Mouse (Mus musculus): ENCODE measurements around the gene Gm45623. TPM values are rescaled to one million over a fixed set of nuclear protein-coding genes. Genes with fewer than 3 reads are reported as not detected.
A peak's percentile ranks its signal among the peaks of the same experiment; 100 is the strongest.

The Gm45623 gene
- polyA plus RNA-seq, 1 experiment: 8.5 TPM

DNA sequence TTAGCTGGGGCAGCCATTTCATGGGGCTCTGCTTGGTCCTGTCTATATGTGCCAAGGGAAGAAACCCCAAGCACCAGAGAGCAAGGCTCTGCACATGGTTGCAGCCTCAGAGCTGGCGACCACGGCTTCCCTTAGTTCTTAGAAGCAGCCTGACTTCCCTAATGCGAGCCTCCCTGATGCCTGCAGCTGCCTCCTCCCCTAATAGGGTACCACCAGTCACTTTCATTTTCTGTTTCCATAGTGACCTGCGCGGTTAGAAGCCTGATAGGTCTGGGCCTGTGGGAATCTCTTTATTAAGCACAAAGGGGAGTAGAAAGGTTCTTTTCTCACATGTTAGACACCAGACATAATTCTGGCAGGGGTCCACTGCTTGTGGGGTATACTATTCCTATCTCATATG lies 20.7 kb upstream of the Gm45623 start:
- no peak overlapping the region for H3K27ac ChIP-seq (ENCODE audit: insufficient read depth, low read length)
- peaks cover 1% of the 10 kb centered on the region; the same call in 1 of the 2 replicates for H3K4me1 ChIP-seq (ENCODE audit: control insufficient read depth, insufficient read depth, low read length)
- TF ChIP-seq CTCF (IDR thresholded peaks at IDR 0.05; ENCODE audit: extremely low read depth, insufficient read depth, low read length): no peak
- no peak for TF ChIP-seq POLR2A (IDR thresholded peaks at IDR 0.05; ENCODE audit: extremely low read depth, insufficient read depth, low read length)
- H3K4me3 ChIP-seq (ENCODE audit: insufficient read depth, low read length): no peak overlapping the region

DNA sequence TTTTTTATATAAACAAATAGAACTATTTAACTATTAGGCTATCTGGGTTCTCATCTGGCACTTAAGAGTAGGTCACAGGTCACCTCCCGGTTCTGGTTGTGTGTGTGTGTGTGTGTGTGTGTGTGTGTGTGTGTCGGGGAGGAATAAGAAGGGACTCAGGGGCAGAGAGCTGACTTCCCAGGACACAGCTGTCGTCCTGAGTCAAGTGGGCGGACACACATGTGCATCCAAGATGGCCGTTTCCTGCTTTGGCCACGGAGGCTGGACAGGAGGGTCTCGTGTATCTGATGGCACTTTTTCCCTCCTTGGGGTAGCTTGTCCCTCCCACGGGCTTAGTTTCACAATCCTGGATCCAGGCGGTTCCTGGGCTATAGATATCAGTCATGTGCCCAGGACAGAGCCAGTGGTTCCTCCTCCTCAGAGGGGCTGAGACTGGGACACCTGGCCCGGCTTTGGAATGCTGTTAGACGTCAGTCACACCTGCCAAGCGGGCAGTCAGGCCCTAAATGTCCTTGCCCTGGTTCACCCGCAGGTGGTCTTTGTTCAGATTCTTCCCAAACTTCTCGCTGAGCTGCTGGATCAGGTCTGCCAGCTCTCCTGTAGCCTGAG lies 19.7 kb upstream of the Gm45623 start:
- Histone ChIP-seq H3K4me3 (ENCODE audit: insufficient read depth, low read length) (no peak overlapping the region), H3K27ac (ENCODE audit: insufficient read depth, low read length) (no peak overlapping the region), H3K4me1 (ENCODE audit: control insufficient read depth, insufficient read depth, low read length) (peaks cover 1% of the 10 kb centered on the region; the same call in 1 of the 2 replicates)
- no peak for TF ChIP-seq POLR2A (IDR thresholded peaks at IDR 0.05; ENCODE audit: extremely low read depth, insufficient read depth, low read length)
- TF ChIP-seq CTCF (IDR thresholded peaks at IDR 0.05; ENCODE audit: extremely low read depth, insufficient read depth, low read length): no peak

DNA sequence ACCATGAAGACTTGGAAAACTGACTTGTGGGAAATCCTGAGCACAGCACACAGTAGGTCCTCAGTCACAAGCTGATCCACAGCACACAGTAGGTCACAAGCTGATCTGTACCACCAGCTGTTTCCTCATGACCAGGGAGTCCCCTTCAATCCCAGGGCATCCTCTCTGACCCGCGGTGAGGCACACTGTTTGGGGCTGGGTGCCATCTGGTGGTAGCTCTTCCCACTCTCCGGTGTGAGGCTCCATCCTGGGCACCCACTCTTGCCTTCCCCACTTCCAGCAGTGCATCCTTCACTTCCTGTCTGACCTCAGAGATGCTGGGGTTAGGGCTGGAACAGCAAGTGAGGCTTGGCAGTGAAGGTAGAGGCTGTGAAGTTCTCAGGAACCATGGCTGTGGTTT lies 19.0 kb upstream of the Gm45623 start:
- no peak overlapping the region for H3K4me3 ChIP-seq (ENCODE audit: insufficient read depth, low read length)
- H3K4me1 ChIP-seq (ENCODE audit: control insufficient read depth, insufficient read depth, low read length): peaks cover 1% of the 10 kb centered on the region; the same call in 1 of the 2 replicates
- no peak overlapping the region for H3K27ac ChIP-seq (ENCODE audit: insufficient read depth, low read length)
- TF ChIP-seq POLR2A (IDR thresholded peaks at IDR 0.05; ENCODE audit: extremely low read depth, insufficient read depth, low read length) (no peak), CTCF (IDR thresholded peaks at IDR 0.05; ENCODE audit: extremely low read depth, insufficient read depth, low read length) (0 out of 2 replicates have a peak, but pooled peaks have one; percentile 9)

DNA sequence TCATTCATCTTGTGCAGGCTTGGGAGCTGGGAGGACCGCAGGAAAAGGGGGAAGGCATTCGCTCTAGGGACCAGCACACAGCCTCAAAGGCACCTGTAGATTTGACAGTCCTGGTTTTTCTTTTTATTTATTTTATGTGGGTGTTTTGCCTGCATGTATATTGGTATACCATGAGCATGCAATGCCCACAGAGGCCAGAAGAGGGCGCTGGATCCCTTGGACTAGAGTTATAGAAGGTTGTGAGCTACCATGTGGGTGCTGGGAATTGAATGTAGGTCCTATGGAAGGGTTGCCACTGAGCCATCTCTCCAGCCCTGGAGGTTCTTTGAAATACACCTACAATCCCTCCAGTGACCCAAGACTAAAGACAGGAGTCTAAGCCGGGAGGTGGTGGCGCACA lies 17.2 kb upstream of the Gm45623 start:
- peaks cover 3% of the 10 kb centered on the region; the same call in 1 of the 2 replicates for H3K4me1 ChIP-seq (ENCODE audit: control insufficient read depth, insufficient read depth, low read length)
- no peak overlapping the region for H3K4me3 ChIP-seq (ENCODE audit: insufficient read depth, low read length)
- no peak overlapping the region for H3K27ac ChIP-seq (ENCODE audit: insufficient read depth, low read length)
- TF ChIP-seq CTCF (IDR thresholded peaks at IDR 0.05; ENCODE audit: extremely low read depth, insufficient read depth, low read length): no peak
- TF ChIP-seq POLR2A (IDR thresholded peaks at IDR 0.05; ENCODE audit: extremely low read depth, insufficient read depth, low read length): no peak

DNA sequence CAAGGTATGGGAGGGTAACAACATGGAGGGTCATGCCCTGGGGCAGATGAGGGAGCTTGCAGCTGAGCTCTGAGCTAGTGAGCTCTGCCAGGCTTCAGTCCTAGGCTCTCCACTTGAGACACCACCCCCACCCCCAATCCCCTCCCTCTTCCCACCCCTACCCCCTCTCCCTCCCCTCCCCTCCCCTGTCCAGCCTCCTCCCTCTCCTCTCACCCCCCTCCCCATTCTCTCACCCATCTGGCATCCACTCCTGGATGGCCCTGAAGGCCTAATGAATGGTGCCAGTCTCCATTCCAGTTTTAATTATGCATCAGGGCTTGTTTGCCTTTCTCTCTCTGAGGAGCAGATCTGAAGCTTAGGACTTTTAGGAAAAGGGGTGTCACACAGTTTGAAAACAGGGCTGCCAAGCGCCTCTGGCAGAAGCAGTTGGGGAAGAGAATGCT lies 16.5 kb upstream of the Gm45623 start:
- H3K27ac ChIP-seq (ENCODE audit: insufficient read depth, low read length): no peak overlapping the region
- no peak overlapping the region for H3K4me3 ChIP-seq (ENCODE audit: insufficient read depth, low read length)
- no peak for TF ChIP-seq POLR2A (IDR thresholded peaks at IDR 0.05; ENCODE audit: extremely low read depth, insufficient read depth, low read length)
- no peak for TF ChIP-seq CTCF (IDR thresholded peaks at IDR 0.05; ENCODE audit: extremely low read depth, insufficient read depth, low read length)
- peaks cover 3% of the 10 kb centered on the region; the same call in 1 of the 2 replicates for H3K4me1 ChIP-seq (ENCODE audit: control insufficient read depth, insufficient read depth, low read length)

DNA sequence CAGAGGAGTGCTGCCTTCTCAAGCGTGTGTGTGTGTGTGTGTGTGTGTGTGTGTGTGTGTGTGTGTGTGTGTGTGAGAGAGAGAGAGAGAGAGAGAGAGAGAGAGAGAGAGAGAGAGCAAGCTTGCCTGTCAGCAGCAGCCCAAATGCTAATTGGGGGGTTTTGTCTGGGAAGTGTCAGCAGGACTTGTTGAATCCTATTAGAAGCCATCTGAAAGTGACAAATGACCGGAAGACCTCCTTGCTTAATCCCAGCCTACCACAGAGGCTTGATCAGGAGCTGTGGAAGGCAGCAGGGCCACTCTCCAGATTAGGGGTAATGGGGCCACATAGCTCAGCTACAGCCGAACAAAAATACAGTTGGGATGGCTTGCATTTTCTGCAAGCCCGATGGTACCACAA lies 15.8 kb upstream of the Gm45623 start:
- H3K27ac ChIP-seq (ENCODE audit: insufficient read depth, low read length): no peak overlapping the region
- TF ChIP-seq POLR2A (IDR thresholded peaks at IDR 0.05; ENCODE audit: extremely low read depth, insufficient read depth, low read length) (no peak), CTCF (IDR thresholded peaks at IDR 0.05; ENCODE audit: extremely low read depth, insufficient read depth, low read length) (no peak)
- H3K4me3 ChIP-seq (ENCODE audit: insufficient read depth, low read length): no peak overlapping the region
- H3K4me1 ChIP-seq (ENCODE audit: control insufficient read depth, insufficient read depth, low read length): peaks cover 3% of the 10 kb centered on the region; the same call in 1 of the 2 replicates

DNA sequence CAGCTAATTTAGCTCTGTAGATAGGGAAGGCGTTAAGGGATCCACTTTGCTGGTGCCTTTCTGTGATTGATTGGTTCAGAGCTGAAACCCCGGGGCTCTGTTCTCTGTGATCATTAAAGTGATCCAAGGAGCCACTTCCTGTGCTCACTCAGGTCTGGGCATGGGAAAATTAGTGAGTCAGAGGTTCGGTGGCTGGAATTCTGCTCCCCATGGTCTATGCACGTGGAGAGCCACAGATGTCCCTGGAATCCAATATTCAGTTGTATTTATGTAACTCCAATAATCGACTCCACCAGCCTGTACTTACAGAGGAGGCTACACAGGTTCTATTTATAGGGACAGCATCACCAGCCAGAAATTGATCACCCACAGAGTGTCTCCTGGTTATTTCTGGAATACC lies 12.6 kb upstream of the Gm45623 start:
- no peak for TF ChIP-seq POLR2A (IDR thresholded peaks at IDR 0.05; ENCODE audit: extremely low read depth, insufficient read depth, low read length)
- TF ChIP-seq CTCF (IDR thresholded peaks at IDR 0.05; ENCODE audit: extremely low read depth, insufficient read depth, low read length): no peak
- Histone ChIP-seq H3K4me3 (ENCODE audit: insufficient read depth, low read length) (no peak overlapping the region), H3K4me1 (ENCODE audit: control insufficient read depth, insufficient read depth, low read length) (peaks cover 6% of the 10 kb centered on the region), H3K27ac (ENCODE audit: insufficient read depth, low read length) (no peak overlapping the region)

DNA sequence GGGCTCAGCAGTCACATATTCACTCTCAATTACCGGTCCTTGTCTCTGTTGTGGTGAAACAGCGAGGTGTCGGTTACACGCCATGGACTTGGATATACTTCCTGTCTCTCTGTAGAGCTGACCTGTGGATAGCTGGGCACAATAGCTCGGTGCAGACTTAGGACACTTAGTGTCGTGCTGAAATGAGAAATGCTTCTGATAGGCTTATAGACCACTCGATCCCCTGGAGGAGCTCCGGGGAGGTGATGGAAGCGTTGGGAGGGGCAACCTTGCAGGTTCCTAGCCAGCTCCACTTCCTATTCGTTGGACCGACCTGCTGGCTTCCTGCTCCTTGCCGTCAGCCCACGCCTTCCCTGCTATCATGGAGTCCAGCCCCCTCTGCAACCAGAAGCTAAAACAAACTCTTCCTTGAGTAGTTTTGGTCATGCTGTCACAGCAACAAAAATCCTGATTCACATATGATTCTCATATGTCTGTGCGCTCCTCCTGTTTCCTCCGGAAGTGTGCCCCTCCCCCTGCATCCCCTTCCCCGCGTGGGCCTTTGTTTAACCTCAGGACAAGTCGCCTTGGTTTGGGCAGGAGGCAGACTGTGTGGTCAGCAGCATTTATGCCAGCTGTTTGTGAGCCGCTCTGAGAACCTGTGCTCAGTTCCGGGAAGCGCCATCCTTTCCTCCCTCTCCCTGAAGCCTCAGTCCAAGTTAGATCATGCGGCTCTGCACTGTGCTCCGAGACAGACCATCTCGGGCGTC lies 11.8 kb upstream of the Gm45623 start:
- H3K27ac ChIP-seq (ENCODE audit: insufficient read depth, low read length): no peak overlapping the region
- H3K4me1 ChIP-seq (ENCODE audit: control insufficient read depth, insufficient read depth, low read length): peaks cover 6% of the 10 kb centered on the region
- no peak for TF ChIP-seq CTCF (IDR thresholded peaks at IDR 0.05; ENCODE audit: extremely low read depth, insufficient read depth, low read length)
- TF ChIP-seq POLR2A (IDR thresholded peaks at IDR 0.05; ENCODE audit: extremely low read depth, insufficient read depth, low read length): no peak
- H3K4me3 ChIP-seq (ENCODE audit: insufficient read depth, low read length): no peak overlapping the region

DNA sequence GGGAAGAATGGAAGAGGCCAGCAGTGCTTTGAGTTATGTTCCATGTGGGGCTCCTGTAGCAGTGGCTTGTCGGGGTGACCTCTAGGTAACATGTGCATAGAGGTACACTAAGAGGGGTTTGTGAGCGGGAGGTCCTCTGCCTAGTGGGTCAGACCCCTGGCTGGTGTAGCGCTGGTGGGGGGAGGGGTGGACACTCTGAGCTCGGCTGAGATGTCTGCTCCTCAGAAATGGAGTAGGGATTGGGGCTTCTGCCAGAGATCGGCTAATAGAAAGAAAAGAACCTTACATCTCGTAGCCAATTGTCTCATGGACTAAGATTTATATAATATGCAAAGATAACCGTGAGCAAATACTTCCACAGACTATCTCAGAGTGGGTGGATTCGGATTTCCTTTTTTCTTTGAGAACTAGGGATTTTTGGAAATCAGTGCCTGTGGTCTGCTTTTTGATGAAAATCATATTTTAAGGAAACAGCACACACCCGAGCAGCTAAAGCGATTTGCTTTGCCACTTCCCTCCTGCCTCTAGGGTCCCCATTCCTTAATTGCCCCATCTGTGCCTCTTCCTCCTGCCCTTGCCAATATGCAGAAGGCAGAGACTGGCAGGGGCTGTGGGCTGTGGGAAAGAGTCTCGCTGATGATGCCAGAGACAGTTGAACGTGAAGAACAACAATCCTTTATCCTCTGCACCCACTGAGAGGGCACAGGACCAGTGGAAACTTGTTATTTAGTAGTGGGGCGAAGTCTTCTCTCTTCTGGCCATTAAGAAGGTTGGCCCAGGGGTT lies 9.0 kb upstream of the Gm45623 start:
- no peak overlapping the region for H3K4me3 ChIP-seq (ENCODE audit: insufficient read depth, low read length)
- no peak for TF ChIP-seq CTCF (IDR thresholded peaks at IDR 0.05; ENCODE audit: extremely low read depth, insufficient read depth, low read length)
- TF ChIP-seq POLR2A (IDR thresholded peaks at IDR 0.05; ENCODE audit: extremely low read depth, insufficient read depth, low read length): no peak
- H3K4me1 ChIP-seq (ENCODE audit: control insufficient read depth, insufficient read depth, low read length): peaks cover 5% of the 10 kb centered on the region
- no peak overlapping the region for H3K27ac ChIP-seq (ENCODE audit: insufficient read depth, low read length)
